Mouse (Mus musculus): ENCODE data around the gene Spats1. TPM values are rescaled to one million over a fixed set of nuclear protein-coding genes. Genes with fewer than 3 reads are reported as not detected.

Spats1 gene
- total RNA-seq, 1 experiment = 8.5 TPM

DNA sequence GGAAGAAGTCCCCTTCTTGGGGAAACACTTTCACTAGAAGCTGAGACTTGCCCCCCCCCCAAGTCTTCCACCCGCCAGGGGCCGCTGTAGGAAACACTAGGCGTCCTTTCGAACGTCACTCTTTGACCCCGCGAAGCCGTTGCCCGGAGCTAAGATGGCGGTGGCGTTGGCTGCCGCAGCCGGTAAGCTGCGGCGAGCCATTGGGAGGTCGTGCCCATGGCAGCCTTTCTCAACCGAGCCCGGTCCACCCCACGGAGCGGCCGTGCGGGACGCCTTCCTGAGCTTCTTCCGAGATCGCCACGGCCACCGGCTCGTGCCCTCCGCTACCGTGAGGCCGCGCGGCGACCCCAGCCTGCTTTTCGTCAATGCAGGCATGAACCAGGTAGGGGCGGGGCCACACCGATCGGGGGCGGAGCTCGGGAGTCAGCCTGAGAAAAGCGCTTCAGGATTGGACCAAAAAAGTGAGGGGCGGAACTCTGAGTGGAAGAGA lies 31.5 kb upstream of the Spats1 start, which contains the start of gene Aars2:
Gene Aars2, plus strand, starts transcription at position 142 of the 490 bp plus-strand sequence.
- Histone ChIP-seq H3K4me1 (ENCODE audit: control insufficient read depth in 2 of 2, insufficient read depth in 2 of 2, low read length in 2 of 2, poor library complexity in 1 of 2) (peaks cover 2 to 11% of the 10 kb centered on the region in 2 experiments; a peak in 3 of 4 replicates), H3K9me3 (ENCODE audit: control insufficient read depth, insufficient read depth, low read depth, low read length) (no peaks in the 10 kb centered on the region), H3K4me3 (ENCODE audit: insufficient read depth in 1 of 2, low read depth in 1 of 2, low read length in 2 of 2, poor library complexity in 1 of 2, severe bottlenecking in 1 of 2) (peak within 1 kb of the TSS; percentile 84 to 92), H3K36me3 (ENCODE audit: control insufficient read depth, insufficient read depth, low read length, poor library complexity, severe bottlenecking) (peaks cover 11% of the 10 kb centered on the region; the same call in 1 of the 2 replicates), H3K27ac (ENCODE audit: insufficient read depth, low read depth, low read length, poor library complexity, severe bottlenecking) (peak within 1 kb of the TSS; percentile 65; the same call in 1 of the 2 replicates), H3K9ac (ENCODE audit: insufficient read depth, low read depth, low read length, poor library complexity, severe bottlenecking) (peak within 1 kb of the TSS; percentile 96)
- in situ Hi-C loops (cut with MboI; ENCODE audit: low sequenced_read_pairs in 2 of 2, unreplicated experiment in 2 of 2) = no loop called here
- no peak for TF ChIP-seq ZNF384 (IDR thresholded peaks at IDR 0.05; ENCODE audit: low read depth, low read length)
- peak; percentile 93 for TF ChIP-seq HCFC1 (IDR thresholded peaks at IDR 0.05; ENCODE audit: borderline replicate concordance, insufficient read depth, low read length)
- peak; percentile 94 for DNase-seq (ENCODE audit: low read depth, low spot score)

DNA sequence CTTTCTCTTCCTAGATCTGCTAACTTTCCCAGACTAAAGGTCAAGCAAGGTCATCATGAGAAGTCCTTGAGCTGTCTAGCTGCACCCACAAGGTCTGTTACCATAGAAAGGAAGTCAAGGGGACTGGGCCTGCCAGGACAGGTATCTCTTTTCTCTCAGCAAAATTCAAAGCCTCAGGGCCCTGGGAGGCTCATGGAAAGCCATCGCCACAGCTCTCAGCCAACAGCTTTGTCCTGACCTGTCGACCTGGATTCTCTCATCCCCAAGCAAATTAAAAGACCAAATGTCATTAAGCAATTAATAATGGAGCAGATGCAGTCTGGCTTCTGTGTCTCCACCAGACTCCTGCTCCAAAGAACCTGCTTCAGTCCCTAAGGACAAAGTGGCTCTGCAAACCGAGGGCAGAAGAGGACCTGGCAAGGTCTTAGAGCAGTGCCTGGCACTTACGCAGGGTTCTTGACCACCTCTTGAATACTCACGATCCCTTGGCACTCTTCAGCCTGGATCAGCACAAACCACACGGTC lies 30.8 kb upstream of the Spats1 start:
- Histone ChIP-seq H3K9ac (ENCODE audit: insufficient read depth, low read depth, low read length, poor library complexity, severe bottlenecking) (no peak overlapping the region; the same call in 1 of the 2 replicates), H3K27ac (ENCODE audit: insufficient read depth, low read depth, low read length, poor library complexity, severe bottlenecking) (no peak overlapping the region), H3K9me3 (ENCODE audit: control insufficient read depth, insufficient read depth, low read depth, low read length) (no peaks in the 10 kb centered on the region), H3K36me3 (ENCODE audit: control insufficient read depth, insufficient read depth, low read length, poor library complexity, severe bottlenecking) (peaks cover 11% of the 10 kb centered on the region; the same call in 1 of the 2 replicates), H3K4me3 (ENCODE audit: insufficient read depth in 1 of 2, low read depth in 1 of 2, low read length in 2 of 2, poor library complexity in 1 of 2, severe bottlenecking in 1 of 2) (peak overlapping the region in 1 of 2 experiments; percentile 15; a peak in 1 of 4 replicates), H3K4me1 (ENCODE audit: control insufficient read depth in 2 of 2, insufficient read depth in 2 of 2, low read length in 2 of 2, poor library complexity in 1 of 2) (peaks cover 2 to 11% of the 10 kb centered on the region in 2 experiments; a peak in 3 of 4 replicates)
- TF ChIP-seq ZC3H11A (IDR thresholded peaks at IDR 0.05; ENCODE audit: borderline replicate concordance, low read depth, low read length) (no peak), MAFK (IDR thresholded peaks at IDR 0.05; ENCODE audit: insufficient read depth, low read depth, low read length) (no peak)
- no peak for DNase-seq (ENCODE audit: low read depth, low spot score)
- in situ Hi-C loops (cut with MboI; ENCODE audit: low sequenced_read_pairs in 2 of 2, unreplicated experiment in 2 of 2) = no loop called here

DNA sequence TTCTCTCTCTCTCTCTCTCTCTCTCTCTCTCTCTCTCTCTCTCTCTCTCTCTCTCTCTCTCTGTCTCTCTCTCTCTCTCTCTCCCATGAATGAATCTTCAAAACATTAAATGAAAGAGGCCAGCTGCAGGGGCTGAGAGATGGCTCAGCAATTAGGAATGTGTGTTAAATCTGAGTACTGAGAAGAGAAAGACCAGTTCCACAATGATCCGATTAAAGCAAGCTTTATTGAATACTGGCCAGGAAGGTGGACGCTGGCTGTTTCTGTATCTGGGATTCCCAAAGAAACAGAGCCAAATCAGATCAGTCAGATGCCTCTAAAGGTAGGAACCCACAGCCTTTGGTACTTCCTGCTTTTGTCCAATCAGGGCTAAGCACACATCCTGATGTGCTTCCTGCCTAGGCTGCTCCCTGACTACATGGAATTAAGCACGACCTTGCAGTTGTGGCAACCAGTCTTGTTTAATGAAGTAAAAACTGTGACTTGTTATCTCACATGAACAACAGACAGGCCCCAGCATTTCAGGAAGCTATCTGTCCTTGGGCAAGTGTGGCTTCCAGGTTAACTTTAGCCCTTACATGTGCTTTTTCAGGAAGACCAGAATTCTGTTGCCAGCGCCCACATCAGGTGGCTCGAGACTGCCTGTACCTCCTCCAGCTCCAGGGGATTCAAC lies 28.2 kb upstream of the Spats1 start:
- no peak overlapping the region for H3K27ac ChIP-seq (ENCODE audit: insufficient read depth, low read depth, low read length, poor library complexity, severe bottlenecking)
- TF ChIP-seq MAFK (IDR thresholded peaks at IDR 0.05; ENCODE audit: insufficient read depth, low read depth, low read length) = no peak
- no peak for TF ChIP-seq ZNF384 (IDR thresholded peaks at IDR 0.05; ENCODE audit: low read depth, low read length)
- no peak for TF ChIP-seq ZC3H11A (IDR thresholded peaks at IDR 0.05; ENCODE audit: borderline replicate concordance, low read depth, low read length)
- TF ChIP-seq HCFC1 (IDR thresholded peaks at IDR 0.05; ENCODE audit: borderline replicate concordance, insufficient read depth, low read length) = no peak
- no peak for TF ChIP-seq CHD2 (IDR thresholded peaks at IDR 0.05; ENCODE audit: low read depth, low read length)
- no peak for DNase-seq (ENCODE audit: low read depth, low spot score)
- H3K4me3 ChIP-seq (ENCODE audit: insufficient read depth in 1 of 2, low read depth in 1 of 2, low read length in 2 of 2, poor library complexity in 1 of 2, severe bottlenecking in 1 of 2) = no peak overlapping the region
- no peak overlapping the region for H3K9ac ChIP-seq (ENCODE audit: insufficient read depth, low read depth, low read length, poor library complexity, severe bottlenecking)
- H3K4me1 ChIP-seq (ENCODE audit: control insufficient read depth in 2 of 2, insufficient read depth in 2 of 2, low read length in 2 of 2, poor library complexity in 1 of 2) = peaks cover 15% of the 10 kb centered on the region in 2 experiments
- H3K36me3 ChIP-seq (ENCODE audit: control insufficient read depth, insufficient read depth, low read length, poor library complexity, severe bottlenecking) = peaks cover 1% of the 10 kb centered on the region; the same call in 1 of the 2 replicates
- in situ Hi-C loops (cut with MboI; ENCODE audit: low sequenced_read_pairs in 2 of 2, unreplicated experiment in 2 of 2) = no loop called here
- H3K9me3 ChIP-seq (ENCODE audit: control insufficient read depth, insufficient read depth, low read depth, low read length) = no peaks in the 10 kb centered on the region

DNA sequence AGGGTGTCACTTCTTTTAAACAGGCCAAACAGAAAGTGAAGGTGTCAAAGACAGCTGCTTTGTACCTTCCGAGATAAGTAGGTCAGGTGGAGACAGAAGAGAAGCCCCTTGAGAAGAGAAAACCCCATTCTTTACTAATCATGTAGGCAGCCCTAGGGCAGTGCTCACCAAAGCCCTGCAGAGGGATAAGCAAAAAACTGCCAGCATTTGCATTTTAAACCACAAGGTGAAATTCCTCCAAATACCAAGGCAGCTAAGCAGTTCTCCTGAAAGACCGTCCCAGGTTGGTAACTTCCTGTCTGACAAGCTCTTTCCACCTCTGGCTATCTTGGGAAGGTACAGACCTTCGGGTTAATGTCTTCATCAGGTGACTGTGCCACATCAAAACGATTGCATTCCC lies 27.1 kb upstream of the Spats1 start:
- TF ChIP-seq ZNF384 (IDR thresholded peaks at IDR 0.05; ENCODE audit: low read depth, low read length) = no peak
- TF ChIP-seq MAFK (IDR thresholded peaks at IDR 0.05; ENCODE audit: insufficient read depth, low read depth, low read length) = no peak
- TF ChIP-seq ZC3H11A (IDR thresholded peaks at IDR 0.05; ENCODE audit: borderline replicate concordance, low read depth, low read length) = no peak
- no peak for TF ChIP-seq HCFC1 (IDR thresholded peaks at IDR 0.05; ENCODE audit: borderline replicate concordance, insufficient read depth, low read length)
- TF ChIP-seq CHD2 (IDR thresholded peaks at IDR 0.05; ENCODE audit: low read depth, low read length) = no peak
- DNase-seq (ENCODE audit: low read depth, low spot score) = no peak
- Histone ChIP-seq H3K4me3 (ENCODE audit: insufficient read depth in 1 of 2, low read depth in 1 of 2, low read length in 2 of 2, poor library complexity in 1 of 2, severe bottlenecking in 1 of 2) (no peak overlapping the region), H3K9me3 (ENCODE audit: control insufficient read depth, insufficient read depth, low read depth, low read length) (no peaks in the 10 kb centered on the region), H3K27ac (ENCODE audit: insufficient read depth, low read depth, low read length, poor library complexity, severe bottlenecking) (no peak overlapping the region), H3K36me3 (ENCODE audit: control insufficient read depth, insufficient read depth, low read length, poor library complexity, severe bottlenecking) (no peaks in the 10 kb centered on the region), H3K4me1 (ENCODE audit: control insufficient read depth in 2 of 2, insufficient read depth in 2 of 2, low read length in 2 of 2, poor library complexity in 1 of 2) (peaks cover 16% of the 10 kb centered on the region in 2 experiments), H3K9ac (ENCODE audit: insufficient read depth, low read depth, low read length, poor library complexity, severe bottlenecking) (no peak overlapping the region)
- in situ Hi-C loops (cut with MboI; ENCODE audit: low sequenced_read_pairs in 2 of 2, unreplicated experiment in 2 of 2) = no loop called here
